Mouse (Mus musculus) limb, embryonic 14.5 days (tissue): ENCODE data around the gene Cyp2a22. TPM values are rescaled to one million over a fixed set of nuclear protein-coding genes. Genes with fewer than 3 reads are reported as not detected.
"Not testable (repeated sequence)": the region's sequence is repeated elsewhere in the genome, so short reads cannot be mapped to it uniquely, and the experiment has no call there.

ENCODE experiments used
- ATAC-seq: fragments of 200-750 bp; cut with Nextera tagmentation; 2 replicates; pipeline ENCODE4 v1.8.0; 2017; ENCODE audit warnings: low read depth, moderate number of reproducible peaks, moderate TSS enrichment; ENCODE audit not compliant: low FRiP score
- DNase-seq: peaks from one replicate; pipeline ENCODE4 v3.0.0-alpha.2; 2015; ENCODE audit warnings: low spot score
- H3K27ac ChIP-seq: fragments of 300-500 bp; sonication (generic); replicated peaks from 2 replicates; pipeline ENCODE4 v1.5.1; 2014; ENCODE audit warnings: low read depth, mild to moderate bottlenecking, low read length, moderate library complexity, mixed read lengths
- H3K27me3 ChIP-seq: fragments of 300-500 bp; sonication (generic); 2 replicates; pipeline ENCODE4 v1.6.1; 2014; ENCODE audit warnings: low read length, mixed read lengths; ENCODE audit not compliant: control insufficient read depth, insufficient read depth
- H3K36me3 ChIP-seq: fragments of 300-500 bp; sonication (generic); 2 replicates; pipeline ENCODE4 v1.6.1; 2014; ENCODE audit warnings: mild to moderate bottlenecking, low read length, moderate library complexity, mixed read lengths; ENCODE audit not compliant: control insufficient read depth, insufficient read depth
- H3K4me1 ChIP-seq: fragments of 300-500 bp; sonication (generic); 2 replicates; pipeline ENCODE4 v1.6.1; 2014; ENCODE audit warnings: antibody characterized with exemption, low read length, mixed read lengths; ENCODE audit not compliant: control insufficient read depth, insufficient read depth
- H3K4me2 ChIP-seq: fragments of 300-500 bp; sonication (generic); replicated peaks from 2 replicates; pipeline ENCODE4 v1.6.1; 2014; ENCODE audit warnings: low read depth, mild to moderate bottlenecking, low read length, moderate library complexity; ENCODE audit not compliant: severe bottlenecking
- H3K4me3 ChIP-seq: fragments of 300-500 bp; sonication (generic); replicated peaks from 2 replicates; pipeline ENCODE4 v1.5.1; 2014; ENCODE audit warnings: low read length
- H3K9ac ChIP-seq: fragments of 300-500 bp; sonication (generic); 2 replicates; pipeline ENCODE4 v1.6.1; 2014; ENCODE audit warnings: mild to moderate bottlenecking, low read depth, low read length, moderate library complexity; ENCODE audit not compliant: severe bottlenecking
- H3K9me3 ChIP-seq: fragments of 300-500 bp; sonication (generic); 2 replicates; pipeline ENCODE4 v1.6.1; 2016; ENCODE audit warnings: low read length; ENCODE audit not compliant: control insufficient read depth
- POLR2A ChIP-seq: fragments of 200-500 bp; IDR thresholded peaks from 2 replicates; pipeline ENCODE4 v1.8.0; 2012; ENCODE audit warnings: inconsistent platforms, mild to moderate bottlenecking, moderate library complexity, borderline replicate concordance; ENCODE audit not compliant: insufficient read depth, insufficient read length; ENCODE audit errors: extremely low read depth
- WGBS: fragments of 180-500 bp; shearing (Covaris S2); extraction: QIAGEN DNeasy Blood & Tissue Kit; methylation state at CpG from one replicate; pipeline ENCODE4 v1.1.7; 2014; 5-methylcytosine and 5-hydroxymethylcytosine counted together
- polyA plus RNA-seq, 2 experiments: library from polyadenylated mRNA; depleted of rRNA in 1 of 2; stranded (reverse) in 1 of 2; unstranded in 1 of 2; fragments of >200 nt; fragmentation: Nextera tagmentation in 1 of 2; extraction: Ambion mirVana in 1 of 2; gene quantifications; 2 replicates each; pipeline versions ENCODE4 v1.2.1 to v1.2.3; 2012 to 2014

The Cyp2a22 gene
- not detected in 2 replicates for polyA plus RNA-seq (2012; rRNA removed)
- polyA plus RNA-seq (2014; fragmentation: Nextera tagmentation; extraction: Ambion mirVana), result not detected in 2 replicates

- ATAC-seq, result no peak
- H3K27ac ChIP-seq, result no peak within 1 kb of the TSS
- no peak within 1 kb of the TSS for H3K4me2 ChIP-seq
- no peak for TF ChIP-seq POLR2A
- no peaks in the 10 kb centered on the region for H3K36me3 ChIP-seq
- WGBS, result no CpG with 5 or more reads among the region's 4 CpGs
- H3K9ac ChIP-seq, result no peak within 1 kb of the TSS
- no peak for DNase-seq
- H3K4me1 ChIP-seq, result no peaks in the 10 kb centered on the region
- no peak within 1 kb of the TSS for H3K4me3 ChIP-seq
- no peaks in the 10 kb centered on the region for H3K27me3 ChIP-seq
- no peaks in the 10 kb centered on the region for H3K9me3 ChIP-seq
Measured at GRCm38 (mm10) chr7:26939262-26939661, at the start of gene Cyp2a22. Cyp2a22 (minus strand) TSS chr7:26939384.

GRCm38 (mm10) chr7:26983151-26983550 lies 44.0 kb upstream of the Cyp2a22 start:
- 22% methylated on average over 1 of the region's 1 CpGs for WGBS
- DNase-seq, result not testable (repeated sequence)

GRCm38 (mm10) chr7:26982551-26982950 lies 43.4 kb upstream of the Cyp2a22 start:
- Histone ChIP-seq H3K4me3 (no peak overlapping the region), H3K9ac (no peak overlapping the region), H3K27me3 (no peaks in the 10 kb centered on the region), H3K27ac (no peak overlapping the region), H3K9me3 (no peaks in the 10 kb centered on the region), H3K4me1 (no peaks in the 10 kb centered on the region), H3K4me2 (no peak overlapping the region), H3K36me3 (no peaks in the 10 kb centered on the region)
- 21% methylated on average over 1 of the region's 1 CpGs for WGBS
- no peak for ATAC-seq
- no peak for TF ChIP-seq POLR2A
- DNase-seq, result no peak

More at GRCm38 (mm10) chr7:26983151-26983550, 44.0 kb upstream of the Cyp2a22 start:
- H3K4me3 ChIP-seq, H3K36me3 ChIP-seq, H3K9ac ChIP-seq, H3K4me1 ChIP-seq, H3K9me3 ChIP-seq, H3K27ac ChIP-seq, H3K27me3 ChIP-seq, H3K4me2 ChIP-seq, ATAC-seq: not testable (repeated sequence)

- not testable (repeated sequence) for H3K27ac ChIP-seq, DNase-seq, H3K27me3 ChIP-seq, H3K9me3 ChIP-seq, H3K4me1 ChIP-seq, H3K36me3 ChIP-seq, H3K4me2 ChIP-seq, ATAC-seq, H3K9ac ChIP-seq, H3K4me3 ChIP-seq
- 90% methylated on average over 1 of the region's 1 CpGs for WGBS
Measured at GRCm38 (mm10) chr7:26981937-26982336, 42.8 kb upstream of the Cyp2a22 start.

- H3K4me2 ChIP-seq, ATAC-seq, H3K9me3 ChIP-seq, H3K27ac ChIP-seq, H3K9ac ChIP-seq, DNase-seq, H3K27me3 ChIP-seq, H3K4me1 ChIP-seq, H3K36me3 ChIP-seq, H3K4me3 ChIP-seq: not testable (repeated sequence)
- WGBS, result 74% methylated on average over 2 of the region's 2 CpGs
Measured at GRCm38 (mm10) chr7:26981464-26981863, 42.3 kb upstream of the Cyp2a22 start.

- not testable (repeated sequence) for H3K27ac ChIP-seq, ATAC-seq, H3K4me1 ChIP-seq, H3K36me3 ChIP-seq, H3K9ac ChIP-seq, H3K9me3 ChIP-seq, H3K4me3 ChIP-seq, H3K4me2 ChIP-seq, H3K27me3 ChIP-seq, DNase-seq
- 86% methylated on average over 1 of the region's 1 CpGs for WGBS
Measured at GRCm38 (mm10) chr7:26962371-26962770, 23.2 kb upstream of the Cyp2a22 start.

GRCm38 (mm10) chr7:26953306-26953705 lies 14.1 kb upstream of the Cyp2a22 start:
- no CpG with 5 or more reads among the region's 2 CpGs for WGBS
- H3K4me2 ChIP-seq, H3K27ac ChIP-seq, H3K9me3 ChIP-seq, H3K27me3 ChIP-seq, ATAC-seq, DNase-seq, H3K4me1 ChIP-seq, H3K9ac ChIP-seq, H3K36me3 ChIP-seq, H3K4me3 ChIP-seq: not testable (repeated sequence)

GRCm38 (mm10) chr7:26952671-26953070 lies 13.5 kb upstream of the Cyp2a22 start:
- not testable (repeated sequence) for H3K9ac ChIP-seq, DNase-seq, H3K4me1 ChIP-seq, H3K9me3 ChIP-seq, H3K36me3 ChIP-seq, H3K4me2 ChIP-seq, H3K4me3 ChIP-seq, H3K27ac ChIP-seq, ATAC-seq, H3K27me3 ChIP-seq
- 100% methylated on average over 1 of the region's 3 CpGs for WGBS
